Mouse (Mus musculus): ENCODE measurements at regions not wholly inside any gene's neighbourhood (a gene's known extent, or its start where the extent isn't known, plus 50 kb on each side); places are given as distances from the start of the nearest gene placed in this dataset.

- no peak for DNase-seq
Measured at GRCm38 (mm10) chr15:12066857-12067211, 50.8 kb upstream of the Zfr start.

DNA sequence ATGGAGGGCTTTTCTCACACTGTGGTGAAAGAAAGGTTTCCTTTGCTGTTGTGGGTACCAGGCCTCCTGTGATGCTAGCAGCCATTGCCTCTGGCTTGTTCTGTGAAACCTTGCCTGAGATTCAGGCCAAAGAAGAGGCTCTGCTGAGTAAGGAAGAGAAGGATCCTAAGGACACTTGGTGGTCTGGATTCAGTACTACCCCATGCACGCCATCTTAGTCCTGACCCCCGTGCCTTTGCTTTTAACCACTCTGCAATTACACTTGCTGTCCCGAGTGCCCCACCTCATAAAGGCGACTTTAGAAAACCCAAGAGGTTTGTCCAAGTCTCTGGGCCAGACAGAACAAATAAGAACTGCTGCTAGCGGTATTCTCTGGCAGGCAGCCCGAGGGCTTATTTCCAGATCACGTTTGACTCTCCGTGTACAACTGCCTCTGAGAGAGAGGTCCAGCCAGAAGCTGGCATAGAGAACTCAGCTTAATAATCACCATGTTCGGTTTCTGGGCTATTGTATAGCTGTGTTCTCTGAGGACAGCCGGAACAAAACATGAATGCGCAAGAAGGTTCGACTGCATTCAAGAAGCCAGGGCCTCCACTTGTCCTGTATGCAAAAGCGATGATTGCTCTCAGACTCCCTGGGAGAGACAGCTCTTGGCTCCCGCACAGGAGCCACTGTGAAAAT is 51.3 kb upstream of the Zfr start:
- DNase-seq = peak; percentile 85 to 89

GRCm38 (mm10) chr15:12054870-12055269 is 58.1 kb upstream of the Sub1 start:
- DNase-seq = no peak

DNA sequence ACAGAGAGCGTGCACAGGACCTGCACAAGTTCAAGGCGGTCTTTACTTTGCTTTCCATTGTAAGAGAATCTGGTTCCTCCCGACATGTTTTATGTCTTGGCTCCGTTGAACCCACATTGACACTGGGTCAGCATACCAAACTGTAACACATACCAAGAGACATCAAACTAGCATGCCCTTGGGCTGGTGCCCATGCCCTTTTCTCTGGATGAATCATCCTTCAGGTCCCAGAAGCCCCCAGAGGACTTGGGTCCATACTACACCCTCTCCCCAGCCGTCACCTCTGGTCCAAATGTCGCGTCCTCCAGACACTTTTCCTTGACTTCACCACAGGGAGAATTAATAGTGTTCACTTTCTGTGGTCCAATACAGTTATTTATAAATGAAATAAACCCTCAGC is 56.8 kb upstream of the Sub1 start:
- DNase-seq = no peak

- no peak for DNase-seq
Measured at GRCm38 (mm10) chr15:12048965-12049364, 52.2 kb upstream of the Sub1 start.

DNA sequence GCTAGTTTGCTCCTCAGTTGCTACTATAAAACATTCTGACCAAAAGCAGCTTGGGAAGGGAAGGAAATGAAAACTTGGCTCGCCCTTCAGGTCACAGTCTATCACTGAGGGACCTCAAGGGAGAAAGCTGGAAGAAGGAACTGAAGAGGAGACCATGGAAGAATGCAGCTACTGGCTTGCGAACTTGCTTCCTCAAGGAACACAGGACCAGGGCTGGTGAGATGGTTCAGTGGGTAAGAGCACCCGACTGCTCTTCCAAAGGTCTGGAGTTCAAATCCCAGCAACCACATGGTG is 51.4 kb upstream of the Sub1 start:
- DNase-seq = no peak

- no peak for DNase-seq
Measured at GRCm38 (mm10) chr15:12047349-12048213, 50.8 kb upstream of the Sub1 start.

All from lung, adult 18-20 months (tissue).